Mouse (Mus musculus) testis, adult 2 months (tissue): ENCODE data around the gene Gm36864.
"Not testable (repeated sequence)": the region's sequence is repeated elsewhere in the genome, so short reads cannot be mapped to it uniquely, and the experiment has no call there.

Experiments
- CTCF ChIP-seq: fragments of 200-500 bp; IDR thresholded peaks from 2 replicates; pipeline ENCODE4 v1.5.1; 2012; ENCODE audit warnings: low read depth, mild to moderate bottlenecking, inconsistent platforms, low read length, moderate library complexity; ENCODE audit not compliant: control insufficient read depth, insufficient read depth, insufficient replicate concordance
- POLR2A ChIP-seq: fragments of 200-500 bp; IDR thresholded peaks from 2 replicates; pipeline ENCODE4 v1.6.1; 2012; ENCODE audit warnings: low read depth, mild to moderate bottlenecking, inconsistent platforms, low read length, moderate library complexity; ENCODE audit not compliant: control insufficient read depth

DNA sequence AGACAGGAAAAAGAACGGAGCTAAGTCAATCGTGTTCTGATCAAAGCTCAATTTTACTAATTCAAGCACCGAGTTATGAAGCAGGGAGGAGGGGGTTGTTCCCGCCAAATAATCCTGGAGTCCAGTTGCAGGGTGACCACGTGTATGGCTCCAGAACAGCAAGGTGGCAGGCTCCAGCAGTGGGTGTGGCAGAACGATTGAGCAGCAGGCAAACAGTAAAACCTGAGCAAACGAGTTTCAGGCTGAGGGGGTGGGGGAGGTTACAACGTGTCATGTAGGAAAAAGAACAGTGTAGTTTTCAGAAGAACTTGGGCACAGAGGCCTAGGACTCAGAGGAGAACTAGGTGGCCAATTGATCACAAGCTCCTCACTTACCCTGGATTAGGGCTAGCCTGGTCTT, 49.5 kb upstream of the Gm36864 start:
- not testable (repeated sequence) for TF ChIP-seq CTCF, POLR2A
